Mouse (Mus musculus) heart, adult 18-20 months (tissue): ENCODE results near the gene Trp53bp1. TPM values are rescaled to one million over a fixed set of nuclear protein-coding genes. Genes with fewer than 3 reads are reported as not detected.

Experiments
- total RNA-seq, 2 experiments: library from RNA; stranded (reverse); gene quantifications; 2 replicates each; pipeline ENCODE4 v1.2.3; 2021

Gene Trp53bp1
- total RNA-seq, 2 experiments from 2014 or later = 28.1 to 28.4 TPM

Other genes starting within 250 kb of the Trp53bp1 start
- under 1 TPM in 1 of 2 experiments, not detected in 1; 0.44 TPM for gene Epb42, start 234.3 kb downstream of the Trp53bp1 start, total RNA-seq
- gene Tgm5, start 185.6 kb downstream of the Trp53bp1 start, total RNA-seq = not detected
- not detected for gene Tgm7, start 161.6 kb downstream of the Trp53bp1 start, total RNA-seq
- 10 to 100 TPM; 10.3 to 11.2 TPM for gene Adal, start 131.0 kb downstream of the Trp53bp1 start, total RNA-seq
- gene Lcmt2, start 130.8 kb downstream of the Trp53bp1 start, total RNA-seq = 1 to 10 TPM; 8.8 to 9.4 TPM
- gene Tubgcp4, start 100.8 kb downstream of the Trp53bp1 start, total RNA-seq = 10 to 100 TPM; 16.4 to 21.3 TPM
- gene Zscan29, start 100.3 kb downstream of the Trp53bp1 start, total RNA-seq = 1 to 10 TPM; 5.8 to 6.8 TPM
- gene Map1a, start 18.2 kb upstream of the Trp53bp1 start, total RNA-seq = 1 to 10 TPM; 3.5 to 3.8 TPM
- 10 to 100 TPM; 87.5 to 93.6 TPM for gene Ppip5k1, start 84.0 kb upstream of the Trp53bp1 start, total RNA-seq
- gene Ckmt1, start 86.3 kb upstream of the Trp53bp1 start, total RNA-seq = 1 to 10 TPM; 1.2 to 2.7 TPM
- not detected for gene Strc, start 115.8 kb upstream of the Trp53bp1 start, total RNA-seq
- gene Pdia3, start 142.4 kb upstream of the Trp53bp1 start, total RNA-seq = 100 to 1,000 TPM; 113 to 144 TPM
- gene Catsper2, start 142.4 kb upstream of the Trp53bp1 start, total RNA-seq = 1 to 10 TPM; 3.1 to 4.4 TPM
- gene Ell3, start 172.9 kb upstream of the Trp53bp1 start, total RNA-seq = under 1 TPM in 1 of 2 experiments, not detected in 1; 0.57 TPM
- gene Serf2, start 177.8 kb upstream of the Trp53bp1 start, total RNA-seq = 100 to 1,000 TPM; 366 to 459 TPM
- 10 to 100 TPM; 17.8 to 23.7 TPM for gene Hypk, start 181.9 kb upstream of the Trp53bp1 start, total RNA-seq
- not detected for gene Serinc4, start 185.4 kb upstream of the Trp53bp1 start, total RNA-seq
- 10 to 100 TPM; 29.3 to 31.7 TPM for gene Mfap1b, start 202.7 kb upstream of the Trp53bp1 start, total RNA-seq
- gene Mfap1a, start 235.3 kb upstream of the Trp53bp1 start, total RNA-seq = 10 to 100 TPM; 31.7 to 39.0 TPM
- 1 to 10 TPM; 2.9 to 3.5 TPM for gene Wdr76, start 235.3 kb upstream of the Trp53bp1 start, total RNA-seq